Comparison of ENCODE assay signal across 8 mouse cellular contexts in genomic region chr17:49562701-49563415, GRCm38 (mm10). TPM values are rescaled to one million over a fixed set of nuclear protein-coding genes. Genes with fewer than 3 reads are reported as not detected.
A peak's percentile ranks its signal among the peaks of the same experiment; 100 is the strongest.
DNase-seq lines count a peak whose midpoint lies in the region; ATAC-seq lines count a peak whose summit lies in the region.

No protein-coding gene starts in this region.

- H3K4me3 ChIP-seq in kidney, embryonic 14.5 days (ENCODE audit: low read length): peak overlapping the region; percentile 48
- H3K4me3 ChIP-seq in forebrain, embryonic 11.5 days (ENCODE audit: low read depth, low read length): peak overlapping the region; percentile 3; the same call in 1 of the 2 replicates
- H3K4me3 ChIP-seq in limb, embryonic 11.5 days (ENCODE audit: low read depth, low read length): peak overlapping the region; percentile 60
- peak overlapping the region; percentile 46 for H3K4me3 ChIP-seq in neural tube, embryonic 13.5 days

- H3K27me3 ChIP-seq in kidney, embryonic 14.5 days (ENCODE audit: control insufficient read depth, insufficient read depth, low read length): no peaks in the 10 kb centered on the region
- H3K27me3 ChIP-seq in forebrain, embryonic 11.5 days (ENCODE audit: control insufficient read depth, insufficient read depth, low read length): no peaks in the 10 kb centered on the region; the same call in 1 of the 2 replicates
- no peaks in the 10 kb centered on the region for H3K27me3 ChIP-seq in limb, embryonic 11.5 days (ENCODE audit: control insufficient read depth, insufficient read depth, low read length)
- peaks cover 9% of the 10 kb centered on the region for H3K27me3 ChIP-seq in neural tube, embryonic 13.5 days

- no peak for DNase-seq in kidney, postnatal 10 days
- DNase-seq in forebrain, embryonic 11.5 days (ENCODE audit: low spot score): no peak
- DNase-seq in limb, embryonic 11.5 days (ENCODE audit: low spot score): peak; percentile 56
- DNase-seq in retina, postnatal 1 day: no peak
- DNase-seq in urinary bladder, postnatal 36 days (ENCODE audit: low spot score in 2 of 2): no peak
- DNase-seq in adrenal gland, postnatal 14 days: no peak

- H3K9ac ChIP-seq in kidney, embryonic 14.5 days (ENCODE audit: low read depth, low read length): peak overlapping the region; percentile 64
- H3K9ac ChIP-seq in forebrain, embryonic 11.5 days (ENCODE audit: low read length): peak overlapping the region; percentile 68
- peak overlapping the region; percentile 67 for H3K9ac ChIP-seq in limb, embryonic 11.5 days (ENCODE audit: low read length)
- peak overlapping the region; percentile 71 for H3K9ac ChIP-seq in neural tube, embryonic 13.5 days

- no peaks in the 10 kb centered on the region for H3K9me3 ChIP-seq in kidney, embryonic 14.5 days (ENCODE audit: control insufficient read depth, low read length)
- H3K9me3 ChIP-seq in forebrain, embryonic 11.5 days (ENCODE audit: control insufficient read depth, low read length): no peaks in the 10 kb centered on the region
- H3K9me3 ChIP-seq in limb, embryonic 11.5 days (ENCODE audit: control insufficient read depth, low read length): no peaks in the 10 kb centered on the region
- H3K9me3 ChIP-seq in neural tube, embryonic 13.5 days: no peaks in the 10 kb centered on the region

- WGBS in kidney, embryonic 14.5 days: 25% methylated on average over 5 of the region's 5 CpGs
- 55% methylated on average over 5 of the region's 5 CpGs for WGBS in forebrain, embryonic 11.5 days
- 8% methylated on average over 5 of the region's 5 CpGs for WGBS in limb, embryonic 11.5 days
- WGBS in neural tube, embryonic 13.5 days: 34% methylated on average over 5 of the region's 5 CpGs

- H3K4me1 ChIP-seq in kidney, embryonic 14.5 days (ENCODE audit: control insufficient read depth, insufficient read depth, low read length): peaks cover 18% of the 10 kb centered on the region
- H3K4me1 ChIP-seq in forebrain, embryonic 11.5 days (replicated peaks; ENCODE audit: control insufficient read depth, insufficient read depth, low read length): peaks cover 5% of the 10 kb centered on the region; the same call in 1 of the 2 replicates
- peaks cover 22% of the 10 kb centered on the region for H3K4me1 ChIP-seq in limb, embryonic 11.5 days (ENCODE audit: control insufficient read depth, insufficient read depth, low read length)
- H3K4me1 ChIP-seq in neural tube, embryonic 13.5 days (replicated peaks): peaks cover 42% of the 10 kb centered on the region

- no peak for ATAC-seq in kidney, embryonic 14.5 days (ENCODE audit: low FRiP score, low TSS enrichment)
- ATAC-seq in forebrain, embryonic 11.5 days (replicated peaks; ENCODE audit: low FRiP score): no peak
- no peak for ATAC-seq in limb, embryonic 11.5 days (ENCODE audit: insufficient number of reproducible peaks, low FRiP score, low TSS enrichment, low read depth)
- ATAC-seq in neural tube, embryonic 13.5 days (ENCODE audit: low read depth): no peak

- H3K27ac ChIP-seq in kidney, embryonic 14.5 days (ENCODE audit: low read depth, low read length): no peak overlapping the region; the same call in 1 of the 2 replicates
- H3K27ac ChIP-seq in forebrain, embryonic 11.5 days (ENCODE audit: low read depth, low read length): no peak overlapping the region
- peak overlapping the region; percentile 37; the same call in 1 of the 2 replicates for H3K27ac ChIP-seq in limb, embryonic 11.5 days (replicated peaks; ENCODE audit: low read depth, low read length)
- 0 out of 2 replicates have a peak overlapping the region, but pooled peaks have one; percentile 61 for H3K27ac ChIP-seq in neural tube, embryonic 13.5 days (replicated peaks)

- no peaks in the 10 kb centered on the region for H3K36me3 ChIP-seq in kidney, embryonic 14.5 days (ENCODE audit: control insufficient read depth, insufficient read depth, low read length)
- no peaks in the 10 kb centered on the region for H3K36me3 ChIP-seq in forebrain, embryonic 11.5 days (ENCODE audit: control insufficient read depth, insufficient read depth, low read length)
- H3K36me3 ChIP-seq in limb, embryonic 11.5 days (ENCODE audit: control insufficient read depth, insufficient read depth, low read length): no peaks in the 10 kb centered on the region
- H3K36me3 ChIP-seq in neural tube, embryonic 13.5 days: no peaks in the 10 kb centered on the region

- H3K4me2 ChIP-seq in kidney, embryonic 14.5 days (replicated peaks; ENCODE audit: low read depth, low read length): peak overlapping the region; percentile 77
- peak overlapping the region; percentile 85 for H3K4me2 ChIP-seq in forebrain, embryonic 11.5 days (ENCODE audit: low read depth, low read length, severe bottlenecking)
- peak overlapping the region; percentile 82 for H3K4me2 ChIP-seq in limb, embryonic 11.5 days (ENCODE audit: low read depth, severe bottlenecking)
- H3K4me2 ChIP-seq in neural tube, embryonic 13.5 days: peak overlapping the region; percentile 69

RNA-seq across cellular contexts. Expression of gene Daam2, which starts 1.3 kb away (rescaled TPM):
- polyA plus RNA-seq in kidney, embryonic 14.5 days (2014; fragmentation: Nextera tagmentation; extraction: Ambion mirVana): 4.7 and 7.9 TPM in 2 replicates
- polyA plus RNA-seq in forebrain, embryonic 11.5 days (2014; fragmentation: Nextera tagmentation; extraction: Ambion mirVana): 1.5 and 1.9 TPM in 2 replicates
- polyA plus RNA-seq in limb, embryonic 11.5 days (2014; fragmentation: Nextera tagmentation; extraction: Ambion mirVana): 8.6 and 8.7 TPM in 2 replicates
- polyA plus RNA-seq in neural tube, embryonic 13.5 days (2015; fragmentation: Nextera tagmentation; extraction: Ambion mirVana): 6.8 and 7.7 TPM in 2 replicates
- total RNA-seq in adrenal gland, postnatal 14 days (2021): 25.4 and 27.4 TPM in 2 replicates

RNA-seq across cellular contexts. Expression of gene Kif6, which starts 52.1 kb away (rescaled TPM):
- 1.7 and 2.0 TPM in 2 replicates for polyA plus RNA-seq in kidney, embryonic 14.5 days (2014; fragmentation: Nextera tagmentation; extraction: Ambion mirVana)
- 3.1 and 3.4 TPM in 2 replicates for polyA plus RNA-seq in forebrain, embryonic 11.5 days (2014; fragmentation: Nextera tagmentation; extraction: Ambion mirVana)
- polyA plus RNA-seq in limb, embryonic 11.5 days (2014; fragmentation: Nextera tagmentation; extraction: Ambion mirVana): 3.6 and 4.9 TPM in 2 replicates
- polyA plus RNA-seq in neural tube, embryonic 13.5 days (2015; fragmentation: Nextera tagmentation; extraction: Ambion mirVana): 3.0 and 3.3 TPM in 2 replicates
- total RNA-seq in adrenal gland, postnatal 14 days (2021): 0.26 and 1.1 TPM in 2 replicates

Comparison
In these comparisons a context has a peak if more than half of its experiments do, and no peak if none do; other contexts are left out.
1. H3K27ac ChIP-seq: peak in limb, embryonic 11.5 days (single experiment) and neural tube, embryonic 13.5 days (single experiment); none in kidney, embryonic 14.5 days (single experiment) and forebrain, embryonic 11.5 days (single experiment).
2. H3K4me3 ChIP-seq: peak in every context shown above with its lines; median percentile 60 in limb, embryonic 11.5 days; 48 in kidney, embryonic 14.5 days; 46 in neural tube, embryonic 13.5 days; 3 in forebrain, embryonic 11.5 days.
3. Peak in every context shown above with its lines, with median percentiles within 50 percentile points of each other: H3K4me2 ChIP-seq and H3K9ac ChIP-seq.